Mouse (Mus musculus): ENCODE measurements around the gene Naip2. TPM values are rescaled to one million over a fixed set of nuclear protein-coding genes. Genes with fewer than 3 reads are reported as not detected.

Gene Naip2
- polyA plus RNA-seq (2014; fragmentation: Illumina TruSeq; extraction: RNeasy Lipid Tissue Mini Kit (QIAGEN cat#74804); ENCODE audit: low read depth, low replicate concordance): 93.6 TPM

GRCm38 (mm10) chr13:100201659-100202333 is at the start of gene Naip2:
Gene Naip2, minus strand, starts transcription at chr13:100202092.

GRCm38 (mm10) chr13:100246223-100246622 is 44.3 kb upstream of the Naip2 start, which contains the start of gene Naip5:
Gene Naip5, minus strand, starts transcription at chr13:100246323.

GRCm38 (mm10) chr13:100124423-100125257 is 77.3 kb downstream of the Naip2 start, which contains the start of gene Smn1:
Gene Smn1, plus strand, starts transcription at chr13:100124852.

GRCm38 (mm10) chr13:100107652-100108472 is 94.0 kb downstream of the Naip2 start, which contains the start of gene Serf1:
Gene Serf1, plus strand, starts transcription at chr13:100108012.

GRCm38 (mm10) chr13:100103748-100104254 is 98.1 kb downstream of the Naip2 start, which contains the start of gene Bdp1:
Gene Bdp1, minus strand, starts transcription at chr13:100104070.

Other genes with a start within 250 kb of the Naip2 start
- 41.1 TPM for gene Mccc2, start 186.5 kb downstream of the Naip2 start, polyA plus RNA-seq (2014; fragmentation: Illumina TruSeq; extraction: RNeasy Lipid Tissue Mini Kit (QIAGEN cat#74804); ENCODE audit: low read depth, low replicate concordance)
- 54.3 TPM for gene Bdp1, start 98.0 kb downstream of the Naip2 start, polyA plus RNA-seq (2014; fragmentation: Illumina TruSeq; extraction: RNeasy Lipid Tissue Mini Kit (QIAGEN cat#74804); ENCODE audit: low read depth, low replicate concordance)
- 135 TPM for gene Serf1, start 94.1 kb downstream of the Naip2 start, polyA plus RNA-seq (2014; fragmentation: Illumina TruSeq; extraction: RNeasy Lipid Tissue Mini Kit (QIAGEN cat#74804); ENCODE audit: low read depth, low replicate concordance)
- gene Smn1, start 77.2 kb downstream of the Naip2 start, polyA plus RNA-seq (2014; fragmentation: Illumina TruSeq; extraction: RNeasy Lipid Tissue Mini Kit (QIAGEN cat#74804); ENCODE audit: low read depth, low replicate concordance): 46.6 TPM
- 74.6 TPM for gene Naip5, start 44.2 kb upstream of the Naip2 start, polyA plus RNA-seq (2014; fragmentation: Illumina TruSeq; extraction: RNeasy Lipid Tissue Mini Kit (QIAGEN cat#74804); ENCODE audit: low read depth, low replicate concordance)
- 129 TPM for gene Naip6, start 115.6 kb upstream of the Naip2 start, polyA plus RNA-seq (2014; fragmentation: Illumina TruSeq; extraction: RNeasy Lipid Tissue Mini Kit (QIAGEN cat#74804); ENCODE audit: low read depth, low replicate concordance)